Mouse (Mus musculus) spleen, adult 2 months (tissue): Measurements from ENCODE around the gene Tbc1d24. TPM values are rescaled to one million over a fixed set of nuclear protein-coding genes. Genes with fewer than 3 reads are reported as not detected.

Experiments used
- DNase-seq, 2 experiments: peaks; one replicate each; pipeline versions ENCODE4 v3.0.0 to v3.0.0-alpha.2; 2012 to 2021; ENCODE audit warnings: low spot score in 2 of 2, low read depth in 1 of 2
- H3K27ac ChIP-seq: fragments of 200-500 bp; 2 replicates; pipeline ENCODE4 v1.5.1; 2012; ENCODE audit warnings: low read length, inconsistent platforms; ENCODE audit not compliant: insufficient read depth
- H3K27me3 ChIP-seq: fragments of 200-500 bp; 2 replicates; pipeline ENCODE4 v1.6.1; 2012; ENCODE audit warnings: mild to moderate bottlenecking, moderate library complexity, low read length, inconsistent platforms; ENCODE audit not compliant: control insufficient read depth, insufficient read depth
- H3K36me3 ChIP-seq: fragments of 200-500 bp; 2 replicates; pipeline ENCODE4 v1.6.1; 2012; ENCODE audit warnings: mild to moderate bottlenecking, low read length, inconsistent platforms; ENCODE audit not compliant: control insufficient read depth, insufficient read depth
- H3K4me1 ChIP-seq: fragments of 200-500 bp; 2 replicates; pipeline ENCODE4 v1.6.1; 2011; ENCODE audit warnings: inconsistent platforms; ENCODE audit not compliant: control insufficient read depth, insufficient read depth, insufficient read length
- H3K4me3 ChIP-seq: fragments of 200-500 bp; 2 replicates; pipeline ENCODE4 v1.5.1; 2011; ENCODE audit warnings: mild to moderate bottlenecking, inconsistent platforms; ENCODE audit not compliant: insufficient read depth, insufficient read length; ENCODE audit errors: extremely low read depth
- CTCF ChIP-seq: fragments of 200-500 bp; IDR thresholded peaks from 2 replicates; pipeline ENCODE4 v1.5.1; 2011; ENCODE audit warnings: mild to moderate bottlenecking, inconsistent platforms; ENCODE audit not compliant: insufficient read depth, insufficient read length, insufficient replicate concordance; ENCODE audit errors: extremely low read depth
- POLR2A ChIP-seq: fragments of 200-500 bp; IDR thresholded peaks from 2 replicates; pipeline ENCODE4 v1.6.1; 2011; ENCODE audit warnings: low read depth, low read length, inconsistent platforms
- whole genome bisulfite sequencing: fragments of 180-500 bp; shearing (Covaris S2); methylation state at CpG from one replicate; pipeline ENCODE4 v1.1.7; 2018; 5-methylcytosine and 5-hydroxymethylcytosine counted together
- polyA plus RNA-seq: library from polyadenylated mRNA; depleted of rRNA; stranded (reverse); fragments of >200 nt; gene quantifications from 2 replicates; pipeline ENCODE4 v1.2.3, GENCODE M21; 2012

Tbc1d24 gene
- polyA plus RNA-seq, 1 experiment = 5.9 TPM

- Histone ChIP-seq H3K27ac (peak within 1 kb of the TSS; percentile 98), H3K27me3 (no peaks in the 10 kb centered on the region), H3K36me3 (peaks cover 1% of the 10 kb centered on the region; the same call in 1 of the 2 replicates), H3K4me1 (peaks cover 6% of the 10 kb centered on the region; the same call in 1 of the 2 replicates), H3K4me3 (peak within 1 kb of the TSS; percentile 80)
- under 1% methylated on average over 58 of the region's 58 CpGs for WGBS
- DNase-seq = peak; percentile 92 to 93
- TF ChIP-seq CTCF = no peak
- TF ChIP-seq POLR2A = peak; percentile 82
Observed at GRCm38 (mm10) chr17:24169317-24170065, 35.9 kb downstream of the Tbc1d24 start, which contains the start of gene Atp6v0c. Atp6v0c (minus strand) TSS chr17:24169702.

DNA sequence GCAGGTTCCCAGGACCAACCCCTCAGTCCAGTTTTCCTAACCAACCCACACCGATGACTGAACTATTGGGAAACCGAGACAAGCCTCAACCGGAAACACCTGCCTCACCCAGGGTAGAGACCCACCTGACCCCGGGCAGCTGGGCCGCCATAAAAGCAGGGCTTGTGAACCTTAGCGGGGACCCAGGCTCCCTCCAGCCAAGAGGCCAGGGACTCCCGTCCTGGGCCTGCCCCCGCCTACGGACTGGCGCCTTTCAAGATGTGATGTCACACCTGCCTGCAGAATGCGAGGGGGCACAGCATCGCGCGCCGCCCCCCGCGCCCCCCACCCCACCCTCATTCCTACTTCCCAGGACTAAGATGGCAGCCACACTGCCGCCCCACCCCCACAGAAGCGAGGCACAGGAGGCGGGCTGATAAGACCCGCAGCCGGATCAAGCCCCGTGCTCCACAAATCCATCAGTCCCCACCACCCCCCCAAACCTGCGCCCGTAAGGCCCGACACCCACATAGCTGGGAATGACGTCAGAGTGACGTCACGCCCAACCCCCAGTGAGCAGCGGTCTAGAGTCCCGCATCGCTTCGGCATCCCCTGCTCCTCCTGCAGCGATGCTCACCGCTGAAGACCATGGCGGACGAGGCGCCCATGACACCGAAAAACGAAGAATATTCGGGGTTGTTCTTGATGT is 36.6 kb downstream of the Tbc1d24 start:
- WGBS = under 1% methylated on average over 40 of the region's 41 CpGs
- peaks cover 1% of the 10 kb centered on the region; the same call in 1 of the 2 replicates for H3K36me3 ChIP-seq

DNA sequence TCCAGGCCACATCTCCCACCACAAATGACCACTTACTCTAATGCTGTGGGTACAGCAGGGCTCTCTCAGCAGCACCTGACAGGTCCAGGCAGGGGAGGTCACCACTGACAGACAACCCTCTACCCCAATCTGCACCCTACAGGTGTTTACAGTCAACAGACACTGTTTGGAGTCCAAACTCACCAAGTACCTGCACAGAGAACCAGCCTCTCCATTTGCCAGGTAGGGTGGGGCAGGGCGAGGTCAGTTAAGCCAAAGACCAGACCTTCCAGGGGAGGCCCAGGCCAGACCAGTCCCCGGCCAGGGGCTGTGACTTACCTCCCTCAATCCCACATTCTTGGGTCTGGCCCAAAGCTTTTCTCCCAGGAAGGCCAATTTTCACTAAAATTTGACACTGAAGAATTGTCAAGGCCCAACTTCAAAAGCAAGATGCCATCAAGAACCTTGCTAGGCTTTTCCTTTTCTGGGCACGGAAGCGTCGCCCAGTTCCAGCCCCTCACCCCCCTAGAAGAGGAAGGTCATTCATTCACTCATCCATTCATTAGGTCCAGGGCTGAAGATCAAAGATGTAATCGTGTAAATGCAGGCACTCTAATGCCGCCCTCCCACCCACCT is 37.4 kb downstream of the Tbc1d24 start:
- WGBS = 51% methylated on average over 7 of the region's 7 CpGs
- no peak for DNase-seq
- peak overlapping the region; percentile 80 for H3K4me3 ChIP-seq
- TF ChIP-seq CTCF (no peak), POLR2A (no peak)
- peaks cover 1% of the 10 kb centered on the region; the same call in 1 of the 2 replicates for H3K36me3 ChIP-seq
- no peaks in the 10 kb centered on the region for H3K27me3 ChIP-seq
- peaks cover 8% of the 10 kb centered on the region for H3K4me1 ChIP-seq
- H3K27ac ChIP-seq = 0 out of 2 replicates have a peak overlapping the region, but pooled peaks have one; percentile 98

More for the DNA sequence above, 36.6 kb downstream of the Tbc1d24 start:
- H3K4me1 ChIP-seq = peaks cover 6% of the 10 kb centered on the region; the same call in 1 of the 2 replicates
- no peak for TF ChIP-seq POLR2A
- no peak for TF ChIP-seq CTCF
- peak; percentile 56 to 73 for DNase-seq
- peak overlapping the region; percentile 80 for H3K4me3 ChIP-seq
- H3K27me3 ChIP-seq = no peaks in the 10 kb centered on the region
- peak overlapping the region; percentile 98 for H3K27ac ChIP-seq

DNA sequence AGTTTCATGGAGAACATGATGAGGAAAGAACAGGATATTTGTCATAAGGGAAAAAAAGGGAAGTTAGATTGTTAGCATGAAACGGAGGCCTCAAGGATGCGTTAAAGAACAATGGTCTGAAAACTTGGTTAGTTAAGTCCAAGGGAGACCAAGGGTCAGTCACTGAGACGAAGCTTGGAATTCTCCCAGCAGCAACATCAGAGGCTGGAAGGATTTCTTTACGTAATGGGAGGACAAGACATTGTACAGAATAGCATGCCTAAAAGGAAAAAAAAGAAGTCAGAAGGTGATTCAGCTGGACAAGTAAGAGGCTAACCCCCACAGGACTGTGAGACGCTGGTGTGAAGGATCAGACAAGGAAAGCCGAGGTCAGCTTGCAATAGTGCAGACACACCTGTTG is 38.2 kb downstream of the Tbc1d24 start:
- 66% methylated on average over 6 of the region's 6 CpGs for WGBS
- H3K4me3 ChIP-seq = no peak overlapping the region
- H3K27me3 ChIP-seq = no peaks in the 10 kb centered on the region
- H3K4me1 ChIP-seq = peaks cover 13% of the 10 kb centered on the region
- no peak for TF ChIP-seq CTCF
- TF ChIP-seq POLR2A = no peak
- no peak for DNase-seq
- H3K36me3 ChIP-seq = peaks cover 1% of the 10 kb centered on the region; the same call in 1 of the 2 replicates
- H3K27ac ChIP-seq = no peak overlapping the region

- H3K27me3 ChIP-seq = no peaks in the 10 kb centered on the region
- TF ChIP-seq CTCF (no peak), POLR2A (no peak)
- whole genome bisulfite sequencing = 80% methylated on average over 11 of the region's 11 CpGs
Observed at GRCm38 (mm10) chr17:24164566-24165259, 40.6 kb downstream of the Tbc1d24 start.

DNA sequence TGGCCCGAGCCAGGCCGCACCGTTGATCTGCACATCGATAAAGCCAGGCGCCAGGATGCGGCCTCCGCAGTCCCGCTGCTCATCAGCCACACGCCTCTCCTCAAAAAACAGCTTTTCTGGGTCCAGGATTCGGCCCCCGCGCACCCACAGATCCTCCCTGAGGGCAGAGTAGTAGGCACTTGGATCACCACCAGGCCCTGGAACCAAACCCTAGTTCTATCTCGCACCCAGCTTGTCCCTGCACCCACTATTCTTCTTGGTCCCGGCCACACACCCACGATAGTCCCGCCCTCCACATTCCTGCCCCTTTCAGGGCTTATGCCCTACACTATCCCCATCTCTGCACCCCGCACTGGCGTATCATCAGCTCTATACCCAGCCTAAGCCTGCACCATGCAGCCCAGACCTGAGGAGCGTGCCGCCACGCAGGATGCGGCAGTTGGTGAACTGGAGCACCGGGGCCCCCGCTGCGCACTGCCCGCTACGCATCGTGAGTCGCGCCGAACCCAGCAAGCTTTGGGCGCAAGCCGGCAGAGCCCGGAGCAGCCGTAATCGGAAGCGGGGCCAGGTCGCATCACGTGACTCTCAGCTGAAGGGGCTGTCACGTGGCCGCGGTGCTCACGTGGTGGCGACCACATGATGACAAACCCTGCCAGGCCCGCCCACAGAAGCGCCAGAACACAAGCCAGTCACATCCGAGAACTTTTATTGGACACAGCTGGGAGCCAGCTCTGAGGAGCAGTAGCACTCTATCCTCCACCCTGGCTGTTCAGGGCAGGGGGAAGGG is 42.0 kb downstream of the Tbc1d24 start, which contains the start of gene Amdhd2:
TSS of gene Amdhd2 (minus strand) at position 591 of the 787 bp plus-strand sequence.
- H3K4me1 ChIP-seq = peaks cover 13% of the 10 kb centered on the region
- H3K36me3 ChIP-seq = peaks cover 1% of the 10 kb centered on the region; the same call in 1 of the 2 replicates
- H3K27me3 ChIP-seq = no peaks in the 10 kb centered on the region
- WGBS = under 1% methylated on average over 47 of the region's 47 CpGs
- TF ChIP-seq POLR2A (peak; percentile 30), CTCF (no peak)
- peak; percentile 89 to 93 for DNase-seq
- H3K4me3 ChIP-seq = peak within 1 kb of the TSS; percentile 92
- H3K27ac ChIP-seq = peak within 1 kb of the TSS; percentile 77

More at GRCm38 (mm10) chr17:24164566-24165259, 40.6 kb downstream of the Tbc1d24 start:
- no peak overlapping the region for H3K4me3 ChIP-seq
- H3K36me3 ChIP-seq = peaks cover 1% of the 10 kb centered on the region; the same call in 1 of the 2 replicates
- peaks cover 13% of the 10 kb centered on the region for H3K4me1 ChIP-seq
- DNase-seq = no peak
- H3K27ac ChIP-seq = no peak overlapping the region
